Mouse (Mus musculus): ENCODE measurements at regions not wholly inside any gene's neighbourhood (a gene's known extent, or its start where the extent isn't known, plus 50 kb on each side); places are given as distances from the start of the nearest gene placed in this dataset.
"Not testable (repeated sequence)": the region's sequence is repeated elsewhere in the genome, so short reads cannot be mapped to it uniquely, and the experiment has no call there.

- DNase-seq (ENCODE audit: low spot score), result no peak
Observed at GRCm38 (mm10) chr12:69524337-69525035, 58.3 kb downstream of the Vcpkmt start.

GRCm38 (mm10) chr12:69519869-69520268, 63.0 kb downstream of the Vcpkmt start:
- no peak for DNase-seq (ENCODE audit: low spot score)

- no peak for DNase-seq (ENCODE audit: low spot score)
Observed at GRCm38 (mm10) chr12:69519028-69519427, 63.8 kb downstream of the Vcpkmt start.

- DNase-seq (ENCODE audit: low spot score), result no peak
Observed at GRCm38 (mm10) chr12:69517616-69518015, 65.2 kb downstream of the Vcpkmt start.

- no peak for DNase-seq (ENCODE audit: low spot score)
Observed at GRCm38 (mm10) chr12:69516314-69516916, 66.4 kb downstream of the Vcpkmt start.

- DNase-seq (ENCODE audit: low spot score), result no peak
Observed at GRCm38 (mm10) chr12:69515850-69516249, 67.0 kb downstream of the Vcpkmt start.

- DNase-seq (ENCODE audit: low spot score), result no peak
Observed at GRCm38 (mm10) chr12:69515117-69515516, 67.7 kb downstream of the Vcpkmt start.

GRCm38 (mm10) chr12:69513166-69513565, 69.7 kb downstream of the Vcpkmt start:
- no peak for DNase-seq (ENCODE audit: low spot score)

GRCm38 (mm10) chr12:69510736-69511135, 72.1 kb downstream of the Vcpkmt start:
- DNase-seq (ENCODE audit: low spot score), result no peak

- DNase-seq (ENCODE audit: low spot score), result not testable (repeated sequence)
Observed at GRCm38 (mm10) chr12:69509180-69509579, 73.6 kb downstream of the Vcpkmt start.

GRCm38 (mm10) chr12:69507906-69508305, 74.9 kb downstream of the Vcpkmt start:
- no peak for DNase-seq (ENCODE audit: low spot score)

- DNase-seq (ENCODE audit: low spot score), result no peak
Observed at GRCm38 (mm10) chr12:69507333-69507732, 75.5 kb downstream of the Vcpkmt start.

GRCm38 (mm10) chr12:69502706-69503070, 80.1 kb downstream of the Vcpkmt start:
- no peak for DNase-seq (ENCODE audit: low spot score)

- peak; percentile 44 for DNase-seq (ENCODE audit: low spot score)
Observed at GRCm38 (mm10) chr12:69501783-69502705, 80.8 kb downstream of the Vcpkmt start.

GRCm38 (mm10) chr12:69501346-69501730, 81.5 kb downstream of the Vcpkmt start:
- DNase-seq (ENCODE audit: low spot score), result no peak

- no peak for DNase-seq (ENCODE audit: low spot score)
Observed at GRCm38 (mm10) chr12:69500600-69501345, 82.1 kb downstream of the Vcpkmt start.

- peak; percentile 41 for DNase-seq (ENCODE audit: low spot score)
Observed at GRCm38 (mm10) chr12:69497121-69497520, 85.7 kb downstream of the Vcpkmt start.

GRCm38 (mm10) chr12:69496341-69496904, 86.4 kb downstream of the Vcpkmt start:
- DNase-seq (ENCODE audit: low spot score), result no peak

GRCm38 (mm10) chr12:69495776-69496175, 87.1 kb downstream of the Vcpkmt start:
- no peak for DNase-seq (ENCODE audit: low spot score)

GRCm38 (mm10) chr12:69494648-69495047, 88.2 kb downstream of the Vcpkmt start:
- no peak for DNase-seq (ENCODE audit: low spot score)

GRCm38 (mm10) chr12:69489686-69490085, 93.1 kb downstream of the Vcpkmt start:
- no peak for DNase-seq (ENCODE audit: low spot score)

Data from urinary bladder, adult 2 months (tissue).